Mouse (Mus musculus): ENCODE results near the gene Foxf1.

DNA sequence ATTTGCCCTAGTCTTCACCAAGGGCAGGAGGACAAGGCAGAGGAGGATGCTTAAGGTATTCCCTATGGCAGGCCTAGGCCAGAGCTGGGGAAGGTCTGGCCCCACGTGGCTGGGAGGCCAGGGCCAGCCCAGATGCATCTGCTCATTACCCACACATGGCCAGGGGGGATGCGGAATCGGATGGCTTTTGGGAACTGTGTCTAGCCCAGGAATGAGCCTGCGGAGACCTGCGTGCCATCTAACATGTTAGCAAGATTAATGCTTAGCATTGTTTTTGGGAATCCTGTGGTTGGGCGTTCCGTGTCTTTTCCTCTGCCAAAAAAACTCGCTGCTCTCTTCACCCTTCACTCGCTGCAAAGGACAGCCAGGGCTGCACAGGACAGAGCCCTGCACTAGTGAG, 26.1 kb upstream of the Foxf1 start:
- TF ChIP-seq CTCF (IDR thresholded peaks at IDR 0.05; ENCODE audit: insufficient read depth, low read length) (no peak), POLR2A (IDR thresholded peaks at IDR 0.05; ENCODE audit: borderline replicate concordance, extremely low read depth, low read depth, low read length) (no peak)

Measured in lung, adult 2 months (tissue).